Mouse (Mus musculus) R1 (cell line): ENCODE data around the gene Sgms1.
"Not testable (repeated sequence)": the region's sequence is repeated elsewhere in the genome, so short reads cannot be mapped to it uniquely, and the experiment has no call there.

Experiments used
- DNase-seq: peaks from one replicate; pipeline ENCODE4 v3.0.0-alpha.2; 2018; ENCODE audit warnings: low read depth, low spot score

Gene Sgms1

GRCm38 (mm10) chr19:32358011-32358410 lies 31.5 kb downstream of the Sgms1 start:
- DNase-seq = not testable (repeated sequence)

GRCm38 (mm10) chr19:32356166-32356565 lies 33.3 kb downstream of the Sgms1 start:
- DNase-seq = no peak

- no peak for DNase-seq
Measured at GRCm38 (mm10) chr19:32353447-32353846, 36.1 kb downstream of the Sgms1 start.

- peak; percentile 47 for DNase-seq
Measured at GRCm38 (mm10) chr19:32348955-32349654, 40.4 kb downstream of the Sgms1 start.

GRCm38 (mm10) chr19:32347491-32347890 lies 42.0 kb downstream of the Sgms1 start:
- DNase-seq = no peak

GRCm38 (mm10) chr19:32346624-32347341 lies 42.7 kb downstream of the Sgms1 start:
- DNase-seq = no peak

GRCm38 (mm10) chr19:32346176-32346575 lies 43.3 kb downstream of the Sgms1 start:
- no peak for DNase-seq

- no peak for DNase-seq
Measured at GRCm38 (mm10) chr19:32345181-32345745, 44.3 kb downstream of the Sgms1 start.

- DNase-seq = no peak
Measured at GRCm38 (mm10) chr19:32344738-32345121, 44.8 kb downstream of the Sgms1 start.

GRCm38 (mm10) chr19:32343937-32344737 lies 45.4 kb downstream of the Sgms1 start:
- DNase-seq = peak; percentile 94

GRCm38 (mm10) chr19:32342436-32342835 lies 47.1 kb downstream of the Sgms1 start:
- no peak for DNase-seq

- no peak for DNase-seq
Measured at GRCm38 (mm10) chr19:32341091-32341490, 48.4 kb downstream of the Sgms1 start.

GRCm38 (mm10) chr19:32340168-32340567 lies 49.3 kb downstream of the Sgms1 start:
- DNase-seq = no peak

GRCm38 (mm10) chr19:32337708-32338107 lies 51.8 kb downstream of the Sgms1 start:
- DNase-seq = no peak

- DNase-seq = no peak
Measured at GRCm38 (mm10) chr19:32334751-32335150, 54.8 kb downstream of the Sgms1 start.

GRCm38 (mm10) chr19:32333544-32333943 lies 56.0 kb downstream of the Sgms1 start:
- DNase-seq = no peak

- no peak for DNase-seq
Measured at GRCm38 (mm10) chr19:32332779-32333460, 56.6 kb downstream of the Sgms1 start.

- DNase-seq = no peak
Measured at GRCm38 (mm10) chr19:32330231-32330630, 59.3 kb downstream of the Sgms1 start.

GRCm38 (mm10) chr19:32329511-32329910 lies 60.0 kb downstream of the Sgms1 start:
- no peak for DNase-seq

GRCm38 (mm10) chr19:32328089-32328828 lies 61.3 kb downstream of the Sgms1 start:
- peak; percentile 85 for DNase-seq

GRCm38 (mm10) chr19:32326621-32327021 lies 62.9 kb downstream of the Sgms1 start:
- no peak for DNase-seq
